Comparison of ENCODE assay signal across 11 mouse cellular contexts in genomic region chr17:40904056-40904597, GRCm38 (mm10). TPM values are rescaled to one million over a fixed set of nuclear protein-coding genes. Genes with fewer than 3 reads are reported as not detected.
DNase-seq lines count a peak whose midpoint lies in the region; ATAC-seq and TF ChIP-seq lines count a peak whose summit lies in the region.
"Had no signal": no experiment of that assay in that cellular context is flagged by ENCODE, and none has a peak within 500 bp of the region (broad histone marks: within the 10 kb centered on the region; RNA-seq: fewer than 3 reads in every experiment).

No protein-coding gene starts in this region.

- WGBS in forebrain, embryonic 11.5 days = 7% methylated on average over 11 of the region's 11 CpGs
- 11% methylated on average over 11 of the region's 11 CpGs for WGBS in forebrain, embryonic 15.5 days
- WGBS in stomach, embryonic 14.5 days = 8% methylated on average over 10 of the region's 11 CpGs
- WGBS in stomach, postnatal 0 days = 12% methylated on average over 11 of the region's 11 CpGs
- 6% methylated on average over 11 of the region's 11 CpGs for WGBS in limb, embryonic 10.5 days

- no peak overlapping the region for H3K4me2 ChIP-seq in forebrain, embryonic 11.5 days (ENCODE audit: low read depth, low read length, severe bottlenecking)
- no peak overlapping the region for H3K4me2 ChIP-seq in forebrain, embryonic 15.5 days (replicated peaks)
- H3K4me2 ChIP-seq in stomach, embryonic 14.5 days (replicated peaks; ENCODE audit: low read depth, low read length) = peak overlapping the region; percentile 26; the same call in 1 of the 2 replicates
- H3K4me2 ChIP-seq in stomach, postnatal 0 days (replicated peaks; ENCODE audit: low read depth) = no peak overlapping the region

- H3K27me3 ChIP-seq in forebrain, embryonic 11.5 days (ENCODE audit: control insufficient read depth, insufficient read depth, low read length) = no peaks in the 10 kb centered on the region
- no peaks in the 10 kb centered on the region for H3K27me3 ChIP-seq in forebrain, embryonic 15.5 days
- no peaks in the 10 kb centered on the region for H3K27me3 ChIP-seq in stomach, embryonic 14.5 days (ENCODE audit: control insufficient read depth, insufficient read depth, low read length)
- H3K27me3 ChIP-seq in stomach, postnatal 0 days (ENCODE audit: control insufficient read depth, insufficient read depth, low read length) = no peaks in the 10 kb centered on the region
- no peaks in the 10 kb centered on the region for H3K27me3 ChIP-seq in limb, embryonic 10.5 days (ENCODE audit: low read depth, poor library complexity, severe bottlenecking)

- TF ChIP-seq EP300 in stomach, postnatal 0 days (optimal IDR thresholded peaks at IDR 0.05) = no peak

- H3K4me3 ChIP-seq in forebrain, embryonic 11.5 days (ENCODE audit: low read depth, low read length) = no peak overlapping the region
- H3K4me3 ChIP-seq in forebrain, embryonic 15.5 days = no peak overlapping the region
- no peak overlapping the region for H3K4me3 ChIP-seq in stomach, embryonic 14.5 days (ENCODE audit: low read depth, low read length)
- H3K4me3 ChIP-seq in stomach, postnatal 0 days (ENCODE audit: low read depth, low read length) = no peak overlapping the region
- H3K4me3 ChIP-seq in limb, embryonic 10.5 days = peak overlapping the region; percentile 36; the same call in 1 of the 2 replicates
- H3K4me3 ChIP-seq: erythroblast, embryonic 14.5 days had no signal

- no peak for DNase-seq in forebrain, embryonic 11.5 days (ENCODE audit: low spot score)
- no peak for DNase-seq in stomach, postnatal 0 days (ENCODE audit: low spot score)
- DNase-seq in limb, embryonic 10.5 days (ENCODE audit: low spot score) = peak; percentile 31
- no peak for DNase-seq in spleen, postnatal 4 days (ENCODE audit: low spot score in 2 of 2)
- DNase-seq in spleen, postnatal 36 days (ENCODE audit: low spot score in 2 of 2) = no peak
- DNase-seq in thymus, postnatal 10 days (ENCODE audit: low spot score in 2 of 2) = no peak
- DNase-seq: kidney, adult 9 months had no signal

- H3K27ac ChIP-seq in forebrain, embryonic 11.5 days (ENCODE audit: low read depth, low read length) = no peak overlapping the region
- H3K27ac ChIP-seq in forebrain, embryonic 15.5 days (replicated peaks) = no peak overlapping the region
- no peak overlapping the region for H3K27ac ChIP-seq in stomach, embryonic 14.5 days (ENCODE audit: low read length)
- no peak overlapping the region for H3K27ac ChIP-seq in stomach, postnatal 0 days (replicated peaks)
- H3K27ac ChIP-seq in limb, embryonic 10.5 days = no peak overlapping the region

- no peaks in the 10 kb centered on the region for H3K9me3 ChIP-seq in forebrain, embryonic 11.5 days (ENCODE audit: control insufficient read depth, low read length)
- no peaks in the 10 kb centered on the region for H3K9me3 ChIP-seq in forebrain, embryonic 15.5 days
- H3K9me3 ChIP-seq in stomach, embryonic 14.5 days (ENCODE audit: control insufficient read depth, low read depth, low read length) = no peaks in the 10 kb centered on the region
- H3K9me3 ChIP-seq in stomach, postnatal 0 days (ENCODE audit: control insufficient read depth, low read length) = no peaks in the 10 kb centered on the region
- H3K9me3 ChIP-seq in limb, embryonic 10.5 days (replicated peaks) = no peaks in the 10 kb centered on the region

- TF ChIP-seq CTCF in stomach, postnatal 0 days (IDR thresholded peaks at IDR 0.05; ENCODE audit: low read depth) = no peak

- no peaks in the 10 kb centered on the region for H3K4me1 ChIP-seq in forebrain, embryonic 11.5 days (replicated peaks; ENCODE audit: control insufficient read depth, insufficient read depth, low read length)
- no peaks in the 10 kb centered on the region for H3K4me1 ChIP-seq in forebrain, embryonic 15.5 days
- peaks cover 4% of the 10 kb centered on the region; the same call in 1 of the 2 replicates for H3K4me1 ChIP-seq in stomach, embryonic 14.5 days (ENCODE audit: control insufficient read depth, insufficient read depth, low read length)
- 0 out of 2 replicates have a peak, but pooled peaks cover 2% of the 10 kb centered on the region for H3K4me1 ChIP-seq in stomach, postnatal 0 days (replicated peaks; ENCODE audit: control insufficient read depth, insufficient read depth)
- H3K4me1 ChIP-seq in limb, embryonic 10.5 days = peaks cover 12% of the 10 kb centered on the region

- 0 out of 2 replicates have a peak, but pooled peaks have one; percentile 27 for ATAC-seq in forebrain, embryonic 11.5 days (replicated peaks; ENCODE audit: low FRiP score)
- no peak for ATAC-seq in forebrain, embryonic 15.5 days (replicated peaks)
- ATAC-seq in stomach, embryonic 14.5 days (ENCODE audit: insufficient number of reproducible peaks, insufficient read depth, low FRiP score, low read depth) = no peak
- no peak for ATAC-seq in stomach, postnatal 0 days (ENCODE audit: low FRiP score, low TSS enrichment)

- no peaks in the 10 kb centered on the region for H3K36me3 ChIP-seq in forebrain, embryonic 11.5 days (ENCODE audit: control insufficient read depth, insufficient read depth, low read length)
- no peaks in the 10 kb centered on the region for H3K36me3 ChIP-seq in forebrain, embryonic 15.5 days
- no peaks in the 10 kb centered on the region for H3K36me3 ChIP-seq in stomach, embryonic 14.5 days (ENCODE audit: control insufficient read depth, insufficient read depth, low read length)
- H3K36me3 ChIP-seq in stomach, postnatal 0 days (ENCODE audit: control insufficient read depth, insufficient read depth, low read length) = no peaks in the 10 kb centered on the region
- no peaks in the 10 kb centered on the region for H3K36me3 ChIP-seq in limb, embryonic 10.5 days

- no peak overlapping the region for H3K9ac ChIP-seq in forebrain, embryonic 11.5 days (ENCODE audit: low read length)
- no peak overlapping the region for H3K9ac ChIP-seq in forebrain, embryonic 15.5 days (replicated peaks)
- H3K9ac ChIP-seq in stomach, embryonic 14.5 days (replicated peaks; ENCODE audit: low read depth, low read length) = no peak overlapping the region
- no peak overlapping the region for H3K9ac ChIP-seq in stomach, postnatal 0 days (ENCODE audit: low read length)

RNA-seq across cellular contexts. Expression of gene Glyatl3, which starts 10.0 kb away (rescaled TPM):
- 0.56 TPM in 1 of 2 replicates, not detected in the other for polyA plus RNA-seq in forebrain, embryonic 11.5 days (2014; fragmentation: Nextera tagmentation; extraction: Ambion mirVana)
- polyA plus RNA-seq in forebrain, embryonic 15.5 days (2015; fragmentation: Nextera tagmentation; extraction: Ambion mirVana) = not detected in 2 replicates
- not detected in 2 replicates for polyA plus RNA-seq in stomach, embryonic 14.5 days (2014; fragmentation: Nextera tagmentation; extraction: Ambion mirVana)
- polyA plus RNA-seq in stomach, postnatal 0 days (2015; fragmentation: Nextera tagmentation; extraction: Ambion mirVana) = not detected in 2 replicates
- polyA plus RNA-seq in limb, embryonic 10.5 days (2016; fragmentation: Nextera tagmentation; extraction: Ambion mirVana) = not detected in 2 replicates
- polyA plus RNA-seq: C2C12; erythroblast, embryonic 14.5 days had no signal

RNA-seq across cellular contexts. Expression of gene 9130008F23Rik, which starts 23.8 kb away (rescaled TPM):
- polyA plus RNA-seq in forebrain, embryonic 11.5 days (2014; fragmentation: Nextera tagmentation; extraction: Ambion mirVana) = 0.95 and 1.1 TPM in 2 replicates
- polyA plus RNA-seq in forebrain, embryonic 15.5 days (2015; fragmentation: Nextera tagmentation; extraction: Ambion mirVana) = 0.31 and 0.70 TPM in 2 replicates
- polyA plus RNA-seq in stomach, embryonic 14.5 days (2014; fragmentation: Nextera tagmentation; extraction: Ambion mirVana) = 3.7 and 4.0 TPM in 2 replicates
- polyA plus RNA-seq in stomach, postnatal 0 days (2015; fragmentation: Nextera tagmentation; extraction: Ambion mirVana) = 5.7 and 6.0 TPM in 2 replicates
- polyA plus RNA-seq in limb, embryonic 10.5 days (2016; fragmentation: Nextera tagmentation; extraction: Ambion mirVana) = 0.63 and 1.7 TPM in 2 replicates

RNA-seq across cellular contexts. Expression of gene Mut, which starts 30.4 kb away (rescaled TPM):
- 26.9 and 27.4 TPM in 2 replicates for polyA plus RNA-seq in forebrain, embryonic 11.5 days (2014; fragmentation: Nextera tagmentation; extraction: Ambion mirVana)
- 22.0 and 22.7 TPM in 2 replicates for polyA plus RNA-seq in forebrain, embryonic 15.5 days (2015; fragmentation: Nextera tagmentation; extraction: Ambion mirVana)
- 34.1 and 38.9 TPM in 2 replicates for polyA plus RNA-seq in stomach, embryonic 14.5 days (2014; fragmentation: Nextera tagmentation; extraction: Ambion mirVana)
- polyA plus RNA-seq in stomach, postnatal 0 days (2015; fragmentation: Nextera tagmentation; extraction: Ambion mirVana) = 26.0 TPM in 2 replicates
- polyA plus RNA-seq in limb, embryonic 10.5 days (2016; fragmentation: Nextera tagmentation; extraction: Ambion mirVana) = 29.1 and 32.4 TPM in 2 replicates

RNA-seq across cellular contexts. Expression of gene Cenpq, which starts 30.7 kb away (rescaled TPM):
- polyA plus RNA-seq in forebrain, embryonic 11.5 days (2014; fragmentation: Nextera tagmentation; extraction: Ambion mirVana) = 39.5 and 46.4 TPM in 2 replicates
- polyA plus RNA-seq in forebrain, embryonic 15.5 days (2015; fragmentation: Nextera tagmentation; extraction: Ambion mirVana) = 19.0 and 19.2 TPM in 2 replicates
- 24.3 and 26.0 TPM in 2 replicates for polyA plus RNA-seq in stomach, embryonic 14.5 days (2014; fragmentation: Nextera tagmentation; extraction: Ambion mirVana)
- polyA plus RNA-seq in stomach, postnatal 0 days (2015; fragmentation: Nextera tagmentation; extraction: Ambion mirVana) = 8.0 and 10.0 TPM in 2 replicates
- polyA plus RNA-seq in limb, embryonic 10.5 days (2016; fragmentation: Nextera tagmentation; extraction: Ambion mirVana) = 35.7 and 38.9 TPM in 2 replicates
